Mouse (Mus musculus) midbrain, postnatal 0 days (tissue): Measurements from ENCODE around the gene Tgfbr2. TPM values are rescaled to one million over a fixed set of nuclear protein-coding genes. Genes with fewer than 3 reads are reported as not detected.

Experiments
- ATAC-seq: fragments of 200-750 bp; cut with Nextera tagmentation; 2 replicates; pipeline ENCODE4 v1.8.0; 2017; ENCODE audit warnings: moderate number of reproducible peaks, mild to moderate bottlenecking, moderate TSS enrichment, moderate library complexity; ENCODE audit not compliant: low FRiP score
- DNase-seq: peaks from one replicate; pipeline ENCODE4 v3.0.0-alpha.2; 2015; ENCODE audit warnings: low spot score
- H3K27ac ChIP-seq: fragments of 300-500 bp; sonication (generic); 2 replicates; pipeline ENCODE4 v1.5.1; 2014; ENCODE audit warnings: low read depth, mild to moderate bottlenecking, low read length, mixed read lengths
- H3K27me3 ChIP-seq: fragments of 300-500 bp; sonication (generic); 2 replicates; pipeline ENCODE4 v1.6.1; 2014; ENCODE audit warnings: low read length, control low read depth, mixed read lengths; ENCODE audit not compliant: insufficient read depth
- H3K36me3 ChIP-seq: fragments of 300-500 bp; sonication (generic); 2 replicates; pipeline ENCODE4 v1.6.1; 2014; ENCODE audit warnings: low read length, control low read depth, mixed read lengths; ENCODE audit not compliant: insufficient read depth
- H3K4me1 ChIP-seq: fragments of 300-500 bp; sonication (generic); 2 replicates; pipeline ENCODE4 v1.6.1; 2014; ENCODE audit warnings: mild to moderate bottlenecking, control low read depth, antibody characterized with exemption, low read length, mixed read lengths; ENCODE audit not compliant: insufficient read depth
- H3K4me2 ChIP-seq: fragments of 300-500 bp; sonication (generic); 2 replicates; pipeline ENCODE4 v1.6.1; 2014; ENCODE audit warnings: low read depth, mild to moderate bottlenecking, low read length, mixed read lengths; ENCODE audit not compliant: poor library complexity, severe bottlenecking
- H3K4me3 ChIP-seq: fragments of 300-500 bp; sonication (generic); 2 replicates; pipeline ENCODE4 v1.5.1; 2014; ENCODE audit warnings: low read depth, mild to moderate bottlenecking, low read length, moderate library complexity
- H3K9ac ChIP-seq: fragments of 300-500 bp; sonication (generic); replicated peaks from 2 replicates; pipeline ENCODE4 v1.6.1; 2014; ENCODE audit warnings: mild to moderate bottlenecking, low read length, moderate library complexity, mixed read lengths; ENCODE audit not compliant: poor library complexity, severe bottlenecking
- H3K9me3 ChIP-seq: fragments of 300-500 bp; sonication (generic); 2 replicates; pipeline ENCODE4 v1.6.1; 2016; ENCODE audit warnings: low read length, control low read depth
- CTCF ChIP-seq: IDR thresholded peaks from 2 replicates; pipeline ENCODE4 v1.5.1; 2016; ENCODE audit warnings: antibody characterized with exemption, mild to moderate bottlenecking
- WGBS: fragments of 180-500 bp; shearing (Covaris S2); extraction: QIAGEN DNeasy Blood & Tissue Kit; methylation state at CpG from one replicate; pipeline ENCODE4 v1.1.7; 2014; 5-methylcytosine and 5-hydroxymethylcytosine counted together
- polyA plus RNA-seq: library from polyadenylated mRNA; unstranded; fragments of >200 nt; fragmentation: Nextera tagmentation; extraction: Ambion mirVana; gene quantifications from 2 replicates; pipeline ENCODE4 v1.2.1, GENCODE M21; 2015
- total RNA-seq: library from RNA; depleted of rRNA; stranded (reverse); fragments of >200 nt; gene quantifications from 2 replicates; pipeline ENCODE4 v1.2.3, GENCODE M21; 2014

Gene Tgfbr2
- total and polyA plus RNA-seq, 2 experiments from 2014 or later: 7.2 to 20.3 TPM

DNA sequence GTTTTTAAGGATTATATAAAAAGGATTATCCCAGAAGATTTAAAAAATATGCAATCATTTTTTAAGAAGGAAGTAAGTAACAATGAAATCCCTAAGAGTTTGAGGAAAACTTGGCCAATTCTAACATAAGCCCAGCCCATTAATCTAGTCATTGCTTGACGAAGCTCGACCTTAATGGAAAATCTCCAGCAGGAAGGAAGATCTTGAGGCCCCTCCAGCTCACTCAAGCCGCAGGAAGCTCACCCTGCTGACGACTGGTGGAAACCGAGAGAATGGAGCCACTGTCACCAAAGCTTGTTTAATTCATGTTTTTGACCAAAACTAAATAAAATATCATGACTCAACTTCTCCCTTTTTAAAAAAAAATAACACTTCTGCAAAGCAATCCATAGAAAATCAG is 18.7 kb downstream of the Tgfbr2 start:
- Histone ChIP-seq H3K9ac (no peak overlapping the region), H3K4me2 (no peak overlapping the region), H3K27me3 (no peaks in the 10 kb centered on the region), H3K9me3 (no peaks in the 10 kb centered on the region), H3K4me3 (no peak overlapping the region), H3K4me1 (no peaks in the 10 kb centered on the region), H3K36me3 (no peaks in the 10 kb centered on the region), H3K27ac (no peak overlapping the region)
- 83% methylated on average over 5 of the region's 5 CpGs for WGBS
- no peak for TF ChIP-seq CTCF
- DNase-seq (no peak), ATAC-seq (no peak)

DNA sequence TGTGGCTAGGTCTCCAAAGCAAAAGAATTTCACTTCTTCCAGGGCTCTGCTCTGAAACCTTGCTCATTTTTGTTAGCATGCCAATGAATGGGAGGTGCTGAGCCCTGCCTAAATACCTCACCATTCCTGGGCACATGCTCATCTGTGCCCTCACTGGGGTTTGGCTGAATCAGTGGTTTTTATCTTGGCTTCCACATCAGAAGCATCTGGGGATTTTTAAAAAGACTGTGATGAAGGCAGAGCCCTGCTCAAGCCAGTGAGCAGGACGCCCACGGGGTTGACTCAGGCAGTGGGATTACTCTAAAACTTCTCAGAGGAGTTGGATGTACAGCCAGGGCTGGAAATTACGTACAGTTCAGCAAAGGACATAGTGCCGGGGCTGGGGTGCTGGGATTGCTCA is 22.3 kb downstream of the Tgfbr2 start:
- no peak for TF ChIP-seq CTCF
- H3K27me3 ChIP-seq: no peaks in the 10 kb centered on the region
- no peak overlapping the region for H3K9ac ChIP-seq
- H3K27ac ChIP-seq: no peak overlapping the region
- DNase-seq (no peak), ATAC-seq (no peak)
- H3K36me3 ChIP-seq: no peaks in the 10 kb centered on the region
- H3K9me3 ChIP-seq: no peaks in the 10 kb centered on the region
- no peak overlapping the region for H3K4me3 ChIP-seq
- no peak overlapping the region for H3K4me2 ChIP-seq
- WGBS: 69% methylated on average over 4 of the region's 4 CpGs
- no peaks in the 10 kb centered on the region for H3K4me1 ChIP-seq

DNA sequence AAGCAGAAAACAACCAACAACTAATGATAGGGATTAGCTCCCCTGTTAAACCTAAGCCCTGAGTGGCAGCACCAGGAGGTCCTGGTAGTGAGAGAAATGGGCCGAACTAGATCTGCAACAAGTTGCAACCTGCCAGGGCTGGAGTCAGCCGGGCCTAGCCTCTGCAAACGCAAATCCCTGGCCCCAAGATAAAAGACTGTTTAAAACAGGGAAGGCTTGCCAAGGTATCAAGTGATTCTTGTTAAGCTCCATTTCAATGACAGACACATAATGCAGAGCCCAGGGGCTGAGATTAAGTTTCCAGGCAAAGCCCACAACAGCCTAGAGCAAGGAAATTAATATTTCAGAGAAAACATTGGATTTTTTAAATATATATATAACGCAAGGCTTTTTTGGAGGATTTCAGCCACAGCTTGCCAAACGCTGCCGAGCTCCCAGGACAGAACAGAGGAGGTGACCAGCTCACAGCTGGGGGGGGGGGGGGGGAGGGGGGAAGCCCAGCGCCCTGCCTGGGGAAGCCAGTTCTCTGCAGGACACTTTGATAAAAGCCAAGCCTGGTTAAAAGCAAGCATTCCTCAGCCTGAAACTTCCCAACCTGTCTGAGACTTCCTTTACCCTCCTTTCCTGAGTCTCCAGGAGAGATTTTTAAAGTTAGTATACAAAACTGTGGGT is 24.3 kb downstream of the Tgfbr2 start:
- Histone ChIP-seq H3K4me1 (no peaks in the 10 kb centered on the region), H3K36me3 (no peaks in the 10 kb centered on the region), H3K27me3 (no peaks in the 10 kb centered on the region), H3K9ac (no peak overlapping the region), H3K4me2 (no peak overlapping the region), H3K9me3 (no peaks in the 10 kb centered on the region), H3K27ac (no peak overlapping the region), H3K4me3 (no peak overlapping the region)
- 14% methylated on average over 6 of the region's 7 CpGs for WGBS
- TF ChIP-seq CTCF: no peak
- DNase-seq: no peak
- no peak for ATAC-seq

DNA sequence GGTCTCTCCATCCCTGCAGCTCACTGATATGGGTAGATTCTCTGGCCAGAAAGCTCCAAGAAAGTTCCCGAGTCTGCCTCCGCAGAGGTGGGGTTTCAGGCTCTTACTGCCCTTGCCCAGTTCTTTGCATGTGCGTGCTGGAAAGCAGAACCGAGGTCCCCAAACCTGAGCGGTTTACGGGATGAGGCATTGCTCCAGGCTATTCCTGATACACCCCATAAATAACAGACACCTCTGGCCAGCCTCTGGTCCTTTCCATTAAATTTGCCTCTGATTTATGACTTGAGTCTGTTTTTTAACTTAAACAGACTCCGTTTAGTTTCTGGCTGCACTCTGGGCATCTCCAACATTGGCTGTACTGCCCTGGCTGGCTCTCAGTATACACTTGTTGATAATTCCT is 26.4 kb downstream of the Tgfbr2 start:
- Histone ChIP-seq H3K9ac (no peak overlapping the region), H3K27me3 (no peaks in the 10 kb centered on the region), H3K4me2 (no peak overlapping the region), H3K4me3 (no peak overlapping the region), H3K4me1 (no peaks in the 10 kb centered on the region), H3K36me3 (no peaks in the 10 kb centered on the region), H3K9me3 (no peaks in the 10 kb centered on the region), H3K27ac (no peak overlapping the region)
- WGBS: 97% methylated on average over 7 of the region's 7 CpGs
- DNase-seq: no peak
- no peak for ATAC-seq
- no peak for TF ChIP-seq CTCF

DNA sequence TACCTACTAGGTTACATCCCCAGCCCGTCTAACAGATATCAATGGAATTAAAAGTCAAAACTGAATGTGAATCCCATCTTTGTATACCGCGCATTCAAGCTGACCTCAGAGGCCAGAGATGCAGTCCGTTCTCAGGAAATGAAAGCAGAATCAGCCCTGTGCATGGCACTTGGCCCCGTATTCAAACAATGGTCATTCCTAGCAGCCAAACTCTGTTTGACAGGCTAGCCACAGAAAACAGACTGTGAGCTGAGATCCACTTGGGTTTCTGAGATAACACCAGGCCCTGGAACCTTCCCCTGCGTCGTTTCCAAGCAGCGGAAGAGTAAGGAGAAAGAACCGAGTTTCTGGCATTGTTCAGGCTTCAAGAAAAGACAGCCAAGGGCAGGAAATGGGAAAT is 28.9 kb downstream of the Tgfbr2 start:
- H3K4me1 ChIP-seq: no peaks in the 10 kb centered on the region
- no peaks in the 10 kb centered on the region for H3K36me3 ChIP-seq
- no peak for ATAC-seq
- TF ChIP-seq CTCF: no peak
- DNase-seq: no peak
- H3K27me3 ChIP-seq: no peaks in the 10 kb centered on the region
- 60% methylated on average over 9 of the region's 9 CpGs for WGBS
- H3K4me3 ChIP-seq: no peak overlapping the region
- H3K9me3 ChIP-seq: no peaks in the 10 kb centered on the region
- H3K9ac ChIP-seq: no peak overlapping the region
- no peak overlapping the region for H3K27ac ChIP-seq
- no peak overlapping the region for H3K4me2 ChIP-seq

DNA sequence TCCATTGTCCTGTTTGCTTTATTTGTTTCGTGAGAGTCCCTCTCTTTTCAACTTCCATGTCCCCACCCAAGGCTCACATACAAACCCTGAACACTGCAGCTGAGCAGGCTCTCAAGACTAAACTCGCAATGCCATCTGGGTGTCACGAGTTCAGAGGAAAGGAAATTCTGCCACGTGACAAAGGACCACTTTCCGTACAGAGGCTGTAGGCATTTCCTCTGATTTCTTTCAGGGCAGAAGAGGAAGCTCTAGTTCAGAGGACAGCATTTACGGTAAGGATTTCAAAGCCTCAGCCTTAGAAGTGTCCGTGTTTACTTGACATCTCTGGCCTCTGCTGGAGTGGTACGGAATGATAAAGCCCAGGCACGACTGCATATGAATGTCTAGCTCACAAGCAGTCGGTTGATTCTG is 29.9 kb downstream of the Tgfbr2 start:
- 70% methylated on average over 10 of the region's 10 CpGs for WGBS
- Histone ChIP-seq H3K4me3 (no peak overlapping the region), H3K27me3 (no peaks in the 10 kb centered on the region), H3K36me3 (no peaks in the 10 kb centered on the region), H3K4me2 (no peak overlapping the region), H3K27ac (no peak overlapping the region), H3K4me1 (no peaks in the 10 kb centered on the region), H3K9ac (no peak overlapping the region), H3K9me3 (no peaks in the 10 kb centered on the region)
- DNase-seq: no peak
- no peak for ATAC-seq
- TF ChIP-seq CTCF: no peak
